Mouse (Mus musculus): ENCODE measurements at regions not wholly inside any gene's neighbourhood (a gene's known extent, or its start where the extent isn't known, plus 50 kb on each side); places are given as distances from the start of the nearest gene placed in this dataset.

GRCm38 (mm10) chr19:27032621-27033020, 146.9 kb downstream of the Gm815 start:
- ATAC-seq (replicated peaks; ENCODE audit: insufficient number of reproducible peaks, low FRiP score, low TSS enrichment, low read depth), result no peak

GRCm38 (mm10) chr19:27038298-27038697, 152.6 kb downstream of the Gm815 start:
- H3K9ac ChIP-seq (replicated peaks; ENCODE audit: low read length), result no peak overlapping the region
- no peaks in the 10 kb centered on the region for H3K4me1 ChIP-seq (ENCODE audit: control insufficient read depth, insufficient read depth, low read length)
- H3K27ac ChIP-seq (replicated peaks; ENCODE audit: low read depth, low read length), result no peak overlapping the region
- H3K9me3 ChIP-seq (replicated peaks; ENCODE audit: control insufficient read depth, low read length), result no peaks in the 10 kb centered on the region
- no peaks in the 10 kb centered on the region for H3K36me3 ChIP-seq (replicated peaks; ENCODE audit: control insufficient read depth, insufficient read depth, low read depth, low read length)
- no peak overlapping the region for H3K4me3 ChIP-seq (ENCODE audit: low read depth, low read length)
- no peak for ATAC-seq (replicated peaks; ENCODE audit: insufficient number of reproducible peaks, low FRiP score, low TSS enrichment, low read depth)
- DNase-seq (ENCODE audit: low spot score), result no peak
- no peak overlapping the region for H3K4me2 ChIP-seq (ENCODE audit: low read depth, low read length)
- no peaks in the 10 kb centered on the region for H3K27me3 ChIP-seq (ENCODE audit: control insufficient read depth, insufficient read depth, low read length)
- WGBS, result 44% methylated on average over 3 of the region's 3 CpGs

More at GRCm38 (mm10) chr19:27032621-27033020, 146.9 kb downstream of the Gm815 start:
- Histone ChIP-seq H3K9me3 (replicated peaks; ENCODE audit: control insufficient read depth, low read length) (no peaks in the 10 kb centered on the region), H3K27me3 (ENCODE audit: control insufficient read depth, insufficient read depth, low read length) (no peaks in the 10 kb centered on the region), H3K4me2 (ENCODE audit: low read depth, low read length) (no peak overlapping the region), H3K4me1 (ENCODE audit: control insufficient read depth, insufficient read depth, low read length) (no peaks in the 10 kb centered on the region), H3K4me3 (ENCODE audit: low read depth, low read length) (no peak overlapping the region), H3K27ac (replicated peaks; ENCODE audit: low read depth, low read length) (no peak overlapping the region), H3K36me3 (replicated peaks; ENCODE audit: control insufficient read depth, insufficient read depth, low read depth, low read length) (no peaks in the 10 kb centered on the region), H3K9ac (replicated peaks; ENCODE audit: low read length) (no peak overlapping the region)
- WGBS, result 71% methylated on average over 5 of the region's 5 CpGs
- DNase-seq (ENCODE audit: low spot score), result peak; percentile 10

- DNase-seq (ENCODE audit: low spot score) (no peak), ATAC-seq (replicated peaks; ENCODE audit: insufficient number of reproducible peaks, low FRiP score, low TSS enrichment, low read depth) (no peak)
- H3K4me2 ChIP-seq (ENCODE audit: low read depth, low read length), result no peak overlapping the region
- 65% methylated on average over 3 of the region's 3 CpGs for WGBS
- no peaks in the 10 kb centered on the region for H3K27me3 ChIP-seq (ENCODE audit: control insufficient read depth, insufficient read depth, low read length)
- H3K9me3 ChIP-seq (replicated peaks; ENCODE audit: control insufficient read depth, low read length), result no peaks in the 10 kb centered on the region
- H3K27ac ChIP-seq (replicated peaks; ENCODE audit: low read depth, low read length), result no peak overlapping the region
- H3K4me3 ChIP-seq (ENCODE audit: low read depth, low read length), result no peak overlapping the region
- H3K36me3 ChIP-seq (replicated peaks; ENCODE audit: control insufficient read depth, insufficient read depth, low read depth, low read length), result no peaks in the 10 kb centered on the region
- H3K9ac ChIP-seq (replicated peaks; ENCODE audit: low read length), result no peak overlapping the region
- no peaks in the 10 kb centered on the region for H3K4me1 ChIP-seq (ENCODE audit: control insufficient read depth, insufficient read depth, low read length)
Measured at GRCm38 (mm10) chr19:27040321-27041025, 154.8 kb downstream of the Gm815 start.

GRCm38 (mm10) chr19:27066449-27067181, 149.7 kb upstream of the Vldlr start:
- Histone ChIP-seq H3K36me3 (replicated peaks; ENCODE audit: control insufficient read depth, insufficient read depth, low read depth, low read length) (no peaks in the 10 kb centered on the region), H3K9me3 (replicated peaks; ENCODE audit: control insufficient read depth, low read length) (no peaks in the 10 kb centered on the region), H3K4me2 (ENCODE audit: low read depth, low read length) (no peak overlapping the region), H3K4me3 (ENCODE audit: low read depth, low read length) (no peak overlapping the region), H3K27me3 (ENCODE audit: control insufficient read depth, insufficient read depth, low read length) (no peaks in the 10 kb centered on the region), H3K9ac (replicated peaks; ENCODE audit: low read length) (no peak overlapping the region), H3K4me1 (ENCODE audit: control insufficient read depth, insufficient read depth, low read length) (no peaks in the 10 kb centered on the region), H3K27ac (replicated peaks; ENCODE audit: low read depth, low read length) (no peak overlapping the region)
- DNase-seq (ENCODE audit: low spot score) (no peak), ATAC-seq (replicated peaks; ENCODE audit: insufficient number of reproducible peaks, low FRiP score, low TSS enrichment, low read depth) (no peak)
- WGBS, result 77% methylated on average over 12 of the region's 12 CpGs

GRCm38 (mm10) chr19:27073281-27073680, 143.0 kb upstream of the Vldlr start:
- no peaks in the 10 kb centered on the region for H3K27me3 ChIP-seq (ENCODE audit: control insufficient read depth, insufficient read depth, low read length)
- H3K4me2 ChIP-seq (ENCODE audit: low read depth, low read length), result no peak overlapping the region
- H3K9me3 ChIP-seq (replicated peaks; ENCODE audit: control insufficient read depth, low read length), result no peaks in the 10 kb centered on the region
- 77% methylated on average over 3 of the region's 3 CpGs for WGBS
- no peak overlapping the region for H3K9ac ChIP-seq (replicated peaks; ENCODE audit: low read length)
- ATAC-seq (replicated peaks; ENCODE audit: insufficient number of reproducible peaks, low FRiP score, low TSS enrichment, low read depth) (no peak), DNase-seq (ENCODE audit: low spot score) (no peak)
- no peaks in the 10 kb centered on the region for H3K36me3 ChIP-seq (replicated peaks; ENCODE audit: control insufficient read depth, insufficient read depth, low read depth, low read length)
- H3K4me3 ChIP-seq (ENCODE audit: low read depth, low read length), result no peak overlapping the region
- H3K27ac ChIP-seq (replicated peaks; ENCODE audit: low read depth, low read length), result no peak overlapping the region
- no peaks in the 10 kb centered on the region for H3K4me1 ChIP-seq (ENCODE audit: control insufficient read depth, insufficient read depth, low read length)

GRCm38 (mm10) chr19:27075019-27075418, 141.3 kb upstream of the Vldlr start:
- Histone ChIP-seq H3K9ac (replicated peaks; ENCODE audit: low read length) (no peak overlapping the region), H3K27me3 (ENCODE audit: control insufficient read depth, insufficient read depth, low read length) (no peaks in the 10 kb centered on the region), H3K27ac (replicated peaks; ENCODE audit: low read depth, low read length) (no peak overlapping the region), H3K4me2 (ENCODE audit: low read depth, low read length) (no peak overlapping the region), H3K36me3 (replicated peaks; ENCODE audit: control insufficient read depth, insufficient read depth, low read depth, low read length) (no peaks in the 10 kb centered on the region), H3K4me1 (ENCODE audit: control insufficient read depth, insufficient read depth, low read length) (no peaks in the 10 kb centered on the region), H3K4me3 (ENCODE audit: low read depth, low read length) (no peak overlapping the region), H3K9me3 (replicated peaks; ENCODE audit: control insufficient read depth, low read length) (no peaks in the 10 kb centered on the region)
- DNase-seq (ENCODE audit: low spot score) (no peak), ATAC-seq (replicated peaks; ENCODE audit: insufficient number of reproducible peaks, low FRiP score, low TSS enrichment, low read depth) (no peak)
- WGBS, result 83% methylated on average over 5 of the region's 5 CpGs

- no peak overlapping the region for H3K9ac ChIP-seq (replicated peaks; ENCODE audit: low read length)
- no peak overlapping the region for H3K27ac ChIP-seq (replicated peaks; ENCODE audit: low read depth, low read length)
- no peak overlapping the region for H3K4me2 ChIP-seq (ENCODE audit: low read depth, low read length)
- 84% methylated on average over 4 of the region's 4 CpGs for WGBS
- no peaks in the 10 kb centered on the region for H3K9me3 ChIP-seq (replicated peaks; ENCODE audit: control insufficient read depth, low read length)
- H3K27me3 ChIP-seq (ENCODE audit: control insufficient read depth, insufficient read depth, low read length), result no peaks in the 10 kb centered on the region
- DNase-seq (ENCODE audit: low spot score) (no peak), ATAC-seq (replicated peaks; ENCODE audit: insufficient number of reproducible peaks, low FRiP score, low TSS enrichment, low read depth) (no peak)
- no peak overlapping the region for H3K4me3 ChIP-seq (ENCODE audit: low read depth, low read length)
- H3K36me3 ChIP-seq (replicated peaks; ENCODE audit: control insufficient read depth, insufficient read depth, low read depth, low read length), result no peaks in the 10 kb centered on the region
- H3K4me1 ChIP-seq (ENCODE audit: control insufficient read depth, insufficient read depth, low read length), result no peaks in the 10 kb centered on the region
Measured at GRCm38 (mm10) chr19:27076920-27077512, 139.3 kb upstream of the Vldlr start.

GRCm38 (mm10) chr19:27087344-27087743, 128.9 kb upstream of the Vldlr start:
- Histone ChIP-seq H3K36me3 (replicated peaks; ENCODE audit: control insufficient read depth, insufficient read depth, low read depth, low read length) (no peaks in the 10 kb centered on the region), H3K27ac (replicated peaks; ENCODE audit: low read depth, low read length) (no peak overlapping the region), H3K9ac (replicated peaks; ENCODE audit: low read length) (no peak overlapping the region), H3K9me3 (replicated peaks; ENCODE audit: control insufficient read depth, low read length) (no peaks in the 10 kb centered on the region), H3K27me3 (ENCODE audit: control insufficient read depth, insufficient read depth, low read length) (no peaks in the 10 kb centered on the region), H3K4me1 (ENCODE audit: control insufficient read depth, insufficient read depth, low read length) (no peaks in the 10 kb centered on the region), H3K4me3 (ENCODE audit: low read depth, low read length) (no peak overlapping the region), H3K4me2 (ENCODE audit: low read depth, low read length) (no peak overlapping the region)
- ATAC-seq (replicated peaks; ENCODE audit: insufficient number of reproducible peaks, low FRiP score, low TSS enrichment, low read depth), result no peak
- DNase-seq (ENCODE audit: low spot score), result no peak
- WGBS, result 76% methylated on average over 2 of the region's 2 CpGs

All from embryonic facial prominence, embryonic 11.5 days (tissue).